Comparison of ENCODE assay signal across 9 mouse cellular contexts in the genomic region with DNA sequence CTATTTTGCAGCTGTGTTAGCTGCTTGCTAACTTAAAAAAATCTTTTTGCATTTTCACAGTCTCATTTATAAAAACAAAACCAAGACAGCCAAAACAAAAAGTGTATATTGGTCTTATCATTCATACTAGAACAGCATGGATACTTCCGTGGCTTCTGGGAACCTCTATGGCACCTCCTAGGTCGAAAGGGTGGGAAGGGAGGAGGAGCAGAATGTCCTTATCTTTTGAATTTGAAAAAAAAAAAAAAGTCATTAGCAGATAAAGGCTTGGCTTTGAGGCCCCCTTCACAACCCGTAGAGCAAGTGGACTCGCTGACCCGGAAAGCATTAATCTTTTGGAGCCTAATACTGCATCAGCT.
DNase-seq lines count a peak whose midpoint lies in the region; ATAC-seq and TF ChIP-seq lines count a peak whose summit lies in the region.
"Had no signal": no experiment of that assay in that cellular context is flagged by ENCODE, and none has a peak within 500 bp of the region (broad histone marks: within the 10 kb centered on the region; RNA-seq: fewer than 3 reads in every experiment).

No protein-coding gene starts in this region.

- no peak overlapping the region for H3K9ac ChIP-seq in heart, embryonic 13.5 days
- H3K9ac ChIP-seq in ES-E14 (ENCODE audit: insufficient read depth, low read depth, low read length, poor library complexity, severe bottlenecking): no peak overlapping the region

- DNase-seq in heart, adult 11 months: no peak
- no peak for DNase-seq in ES-E14 (ENCODE audit: low read depth, low spot score)
- DNase-seq in hindbrain, embryonic 10.5 days (ENCODE audit: low spot score): no peak
- no peak for DNase-seq in midbrain, embryonic 10.5 days (ENCODE audit: low spot score)
- DNase-seq in testis, postnatal 14 days (ENCODE audit: low spot score): no peak
- no peak for DNase-seq in urinary bladder, postnatal 4 days (ENCODE audit: low spot score in 2 of 2)
- DNase-seq: adrenal gland, postnatal 25 days had no signal

- H3K36me3 ChIP-seq in heart, embryonic 13.5 days: no peaks in the 10 kb centered on the region
- H3K36me3 ChIP-seq in ES-E14 (ENCODE audit: control insufficient read depth, insufficient read depth, low read length, poor library complexity, severe bottlenecking): no peaks in the 10 kb centered on the region
- H3K36me3 ChIP-seq in hindbrain, embryonic 10.5 days: no peaks in the 10 kb centered on the region
- no peaks in the 10 kb centered on the region for H3K36me3 ChIP-seq in midbrain, embryonic 10.5 days

- peaks cover 24% of the 10 kb centered on the region for H3K27me3 ChIP-seq in heart, embryonic 13.5 days (replicated peaks)
- peaks cover 9% of the 10 kb centered on the region for H3K27me3 ChIP-seq in hindbrain, embryonic 10.5 days (ENCODE audit: insufficient read depth, poor library complexity, severe bottlenecking)
- H3K27me3 ChIP-seq in midbrain, embryonic 10.5 days (ENCODE audit: low read depth, poor library complexity, severe bottlenecking): peaks cover 17% of the 10 kb centered on the region; the same call in 1 of the 2 replicates

- ATAC-seq in heart, embryonic 13.5 days (ENCODE audit: extremely low read depth, insufficient number of reproducible peaks, low FRiP score, low TSS enrichment): no peak
- ATAC-seq in CD4-positive, CD25-positive, alpha-beta regulatory T cell, adult 4 months: no peak

- WGBS in heart, embryonic 13.5 days: 0% methylated on average over 5 of the region's 5 CpGs
- 3% methylated on average over 5 of the region's 5 CpGs for WGBS in hindbrain, embryonic 10.5 days
- WGBS in midbrain, embryonic 10.5 days: 0% methylated on average over 5 of the region's 5 CpGs

- H3K4me1 ChIP-seq in heart, embryonic 13.5 days: peaks cover 16% of the 10 kb centered on the region
- H3K4me1 ChIP-seq in ES-E14 (ENCODE audit: control insufficient read depth in 2 of 2, insufficient read depth in 2 of 2, low read length in 2 of 2, poor library complexity in 1 of 2): no peaks in the 10 kb centered on the region
- peaks cover 18% of the 10 kb centered on the region for H3K4me1 ChIP-seq in hindbrain, embryonic 10.5 days (replicated peaks)
- H3K4me1 ChIP-seq in midbrain, embryonic 10.5 days: peaks cover 20% of the 10 kb centered on the region

- peak overlapping the region; percentile 52 for H3K4me3 ChIP-seq in heart, embryonic 13.5 days
- H3K4me3 ChIP-seq in ES-E14 (ENCODE audit: insufficient read depth in 1 of 2, low read depth in 1 of 2, low read length in 2 of 2, poor library complexity in 1 of 2, severe bottlenecking in 1 of 2): peak overlapping the region; percentile 67 to 71
- H3K4me3 ChIP-seq in hindbrain, embryonic 10.5 days: peak overlapping the region; percentile 54
- H3K4me3 ChIP-seq in midbrain, embryonic 10.5 days: peak overlapping the region; percentile 66

- H3K27ac ChIP-seq in heart, embryonic 13.5 days (replicated peaks): no peak overlapping the region
- no peak overlapping the region for H3K27ac ChIP-seq in ES-E14 (ENCODE audit: insufficient read depth, low read depth, low read length, poor library complexity, severe bottlenecking)
- peak overlapping the region; percentile 81 for H3K27ac ChIP-seq in hindbrain, embryonic 10.5 days
- peak overlapping the region; percentile 79 for H3K27ac ChIP-seq in midbrain, embryonic 10.5 days (replicated peaks)

- H3K4me2 ChIP-seq in heart, embryonic 13.5 days: peak overlapping the region; percentile 82

- no peaks in the 10 kb centered on the region for H3K9me3 ChIP-seq in heart, embryonic 13.5 days
- H3K9me3 ChIP-seq in ES-E14 (ENCODE audit: control insufficient read depth, insufficient read depth, low read depth, low read length): no peaks in the 10 kb centered on the region
- no peaks in the 10 kb centered on the region for H3K9me3 ChIP-seq in hindbrain, embryonic 10.5 days
- no peaks in the 10 kb centered on the region for H3K9me3 ChIP-seq in midbrain, embryonic 10.5 days (replicated peaks)

- in situ Hi-C loops in ES-E14 (cut with MboI; ENCODE audit: low sequenced_read_pairs in 2 of 2, unreplicated experiment in 2 of 2): no loop called here

TF ChIP-seq in ES-E14, 5 proteins besides CTCF, POLR2A, EP300 and RAD21:
- TF ChIP-seq MAFK (IDR thresholded peaks at IDR 0.05; ENCODE audit: insufficient read depth, low read depth, low read length) (no peak), CHD2 (IDR thresholded peaks at IDR 0.05; ENCODE audit: low read depth, low read length) (no peak), ZNF384 (IDR thresholded peaks at IDR 0.05; ENCODE audit: low read depth, low read length) (no peak)
TF ChIP-seq in ES-E14: peak in this region for 0.

Comparison
In these comparisons a context has a peak if more than half of its experiments do, and no peak if none do; other contexts are left out.
1. H3K27ac ChIP-seq: peak in hindbrain, embryonic 10.5 days (single experiment) and midbrain, embryonic 10.5 days (single experiment); none in heart, embryonic 13.5 days (single experiment) and ES-E14 (single experiment).
2. Peak in every context shown above with its lines, with median percentiles within 50 percentile points of each other: H3K4me3 ChIP-seq.